Mouse (Mus musculus): ENCODE measurements around the gene Car1.
"Not testable (repeated sequence)": the region's sequence is repeated elsewhere in the genome, so short reads cannot be mapped to it uniquely, and the experiment has no call there.

Car1 gene

DNA sequence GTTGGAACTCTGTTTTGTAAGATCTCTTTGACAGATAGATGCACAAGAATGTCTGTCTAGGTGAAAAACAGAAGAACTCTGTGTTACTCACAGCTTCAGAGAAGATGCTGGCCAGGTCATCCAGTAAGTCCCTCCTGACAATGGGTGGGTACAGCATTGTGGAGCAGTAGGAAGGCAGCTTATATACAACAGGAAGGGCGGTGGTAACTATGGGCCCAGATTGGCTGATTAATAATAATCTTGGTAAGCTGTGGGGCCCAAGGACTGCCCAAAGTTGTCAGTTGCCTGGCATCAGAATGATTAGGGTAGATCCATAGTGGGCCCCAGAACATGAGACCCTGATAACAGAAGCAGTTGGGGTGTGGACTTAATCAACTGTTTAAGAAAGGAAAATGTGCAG lies at the start of gene Car1:
Car1 (minus strand) TSS at position 158 of the 400 bp plus-strand sequence.
- no peak for DNase-seq

DNA sequence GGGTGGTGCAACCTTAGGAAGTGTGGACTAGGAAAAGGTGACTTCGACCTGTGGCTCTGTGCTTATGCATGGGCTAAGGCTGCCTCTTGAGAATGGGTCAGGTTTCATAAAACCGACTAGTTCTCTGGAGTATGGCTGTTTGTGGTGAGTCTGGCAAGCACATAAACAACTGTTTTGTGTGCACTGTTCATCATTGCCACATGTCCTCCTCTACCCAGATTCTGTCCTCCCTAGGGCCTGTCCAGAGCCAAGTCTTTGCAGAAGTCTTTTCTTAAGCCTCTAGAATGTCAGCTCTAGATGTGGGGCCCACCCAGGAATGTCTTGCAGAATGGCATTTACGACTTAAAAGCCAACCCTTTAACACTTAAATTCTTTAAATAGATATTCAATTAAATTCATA lies 49.7 kb upstream of the Car1 start:
- no peak for DNase-seq

DNA sequence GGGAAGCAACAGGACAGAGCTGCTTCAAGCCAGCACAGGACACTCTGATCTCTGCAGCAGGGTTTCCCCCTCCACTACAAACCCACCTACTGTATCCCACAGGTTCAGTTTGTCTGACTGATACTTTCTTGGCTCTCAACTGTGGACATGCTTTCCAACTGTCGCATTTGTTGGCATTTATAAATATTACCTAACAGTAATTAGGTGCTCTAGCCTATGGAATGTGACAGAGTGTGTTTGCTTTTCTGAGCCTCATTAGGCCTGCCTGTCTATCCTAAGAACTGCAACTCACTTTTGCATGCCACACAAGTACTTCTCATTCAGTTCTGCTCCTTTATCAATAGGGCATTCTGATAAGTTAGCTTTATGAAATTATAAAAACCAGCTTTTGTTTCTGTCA lies 46.3 kb upstream of the Car1 start:
- DNase-seq = no peak

DNA sequence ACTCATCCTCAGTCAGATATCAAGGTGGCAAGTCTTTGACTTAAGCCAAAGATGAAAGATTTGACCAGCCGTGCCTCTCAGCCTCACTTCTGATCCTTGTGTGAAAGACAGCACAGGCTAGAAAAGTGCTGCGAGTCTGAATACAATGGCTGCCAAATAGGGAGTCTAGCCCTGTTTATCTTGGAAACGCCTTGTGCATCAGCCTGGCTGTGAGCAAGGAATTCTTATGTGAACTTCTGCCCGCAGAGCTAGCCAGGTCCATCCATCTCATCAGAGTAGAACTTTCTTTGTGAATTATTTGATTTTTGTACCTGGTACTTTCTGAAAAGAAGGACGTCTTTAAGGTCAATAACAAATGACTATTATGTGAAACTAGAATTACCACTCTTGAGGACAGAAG lies 45.8 kb upstream of the Car1 start:
- DNase-seq = no peak

DNA sequence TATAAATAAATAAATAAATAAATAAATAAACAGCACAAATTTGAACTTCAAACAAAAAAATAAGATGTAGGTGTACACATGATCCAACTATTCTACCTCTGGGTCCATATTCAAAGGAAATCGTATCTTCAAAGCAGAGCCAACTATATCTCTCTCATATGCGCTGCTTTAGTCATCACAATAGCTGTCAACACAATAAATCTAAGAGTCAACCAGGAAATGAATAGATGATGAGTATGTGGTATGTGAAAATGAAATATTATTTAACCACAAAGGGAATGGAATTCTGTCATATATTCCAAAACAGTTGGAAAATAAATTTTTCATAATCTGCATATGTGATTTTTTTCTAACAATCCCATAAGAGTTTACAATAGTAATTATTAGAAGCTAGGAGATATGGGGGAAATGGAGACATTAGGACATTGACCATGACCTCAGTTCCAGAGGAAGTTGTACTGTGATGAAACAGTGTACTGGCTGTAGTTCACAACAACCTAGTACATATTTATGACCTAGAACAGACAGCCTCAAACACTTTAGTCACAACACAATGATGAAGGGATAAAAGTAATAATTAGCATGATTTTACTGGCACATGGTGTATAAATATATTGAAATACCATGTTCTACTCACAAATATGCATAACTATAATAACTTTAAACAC lies 40.6 kb upstream of the Car1 start:
- DNase-seq = no peak

DNA sequence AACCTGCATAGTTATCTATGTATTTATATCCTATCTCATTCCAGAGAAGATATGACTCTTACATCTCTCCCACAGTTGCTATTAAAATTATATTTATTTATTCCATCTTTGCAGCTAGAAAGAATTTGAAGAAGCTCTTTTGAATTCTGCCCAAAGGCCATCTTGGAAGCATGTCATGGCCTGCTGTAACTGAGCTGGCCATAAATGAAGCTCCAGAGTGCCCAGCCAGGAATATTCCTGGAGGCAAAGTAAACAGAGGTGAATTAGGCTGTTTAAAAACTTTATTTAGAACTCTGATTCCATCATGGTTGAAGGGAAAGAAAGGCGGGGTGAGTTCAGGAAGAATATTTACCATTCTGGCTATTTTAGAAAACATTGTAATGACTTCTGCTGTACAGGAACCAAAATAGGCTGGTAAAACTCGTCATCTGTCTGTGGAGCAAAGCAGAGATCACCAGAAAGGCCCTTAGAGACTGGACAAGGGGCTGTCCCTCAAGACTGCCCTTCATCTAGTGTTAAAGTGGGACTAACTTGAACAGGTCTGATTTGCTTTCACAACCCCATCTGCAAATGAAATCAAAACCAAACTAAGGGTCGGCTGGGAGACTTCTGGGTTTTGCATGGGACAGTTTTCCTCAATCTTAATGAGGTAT lies 31.4 kb upstream of the Car1 start:
- no peak for DNase-seq

DNA sequence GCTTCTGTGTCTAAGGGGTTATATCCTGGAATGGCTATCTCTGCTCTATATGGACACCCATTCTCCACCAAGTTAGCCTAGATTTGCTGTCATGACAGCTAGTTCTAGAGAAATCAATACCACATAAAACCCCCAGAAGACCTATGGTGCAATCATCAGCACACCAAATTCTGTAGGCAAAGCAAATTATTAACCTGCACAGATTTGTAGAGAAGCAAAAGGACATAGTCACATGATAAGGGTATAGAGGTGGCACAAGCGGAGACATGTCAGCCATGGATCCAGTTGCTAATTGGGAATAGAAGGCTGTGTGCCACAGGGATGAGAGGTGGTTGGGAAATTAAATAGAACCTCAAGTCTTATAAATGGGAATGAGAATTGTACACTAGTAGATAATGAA lies 30.8 kb upstream of the Car1 start:
- DNase-seq = no peak

DNA sequence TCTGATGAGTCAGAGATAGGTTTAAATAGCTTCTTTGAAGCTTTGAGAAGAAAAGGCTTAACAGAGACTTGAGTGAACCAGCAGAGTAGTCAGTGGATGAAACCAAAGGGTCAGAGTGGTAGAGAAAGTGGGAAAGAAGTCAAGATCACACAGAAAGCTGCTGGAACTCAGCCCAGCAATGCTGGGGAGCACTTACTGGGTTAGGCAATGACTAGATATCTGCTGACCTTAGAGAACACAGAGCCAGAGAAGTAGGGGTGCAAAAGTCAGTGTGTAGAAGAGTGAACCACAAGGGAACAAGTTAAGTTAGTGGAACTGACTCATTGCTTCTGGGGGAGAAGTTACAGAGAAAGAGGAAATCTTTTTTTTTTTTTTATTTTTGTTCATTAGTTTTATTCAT lies 24.6 kb upstream of the Car1 start:
- no peak for DNase-seq

DNA sequence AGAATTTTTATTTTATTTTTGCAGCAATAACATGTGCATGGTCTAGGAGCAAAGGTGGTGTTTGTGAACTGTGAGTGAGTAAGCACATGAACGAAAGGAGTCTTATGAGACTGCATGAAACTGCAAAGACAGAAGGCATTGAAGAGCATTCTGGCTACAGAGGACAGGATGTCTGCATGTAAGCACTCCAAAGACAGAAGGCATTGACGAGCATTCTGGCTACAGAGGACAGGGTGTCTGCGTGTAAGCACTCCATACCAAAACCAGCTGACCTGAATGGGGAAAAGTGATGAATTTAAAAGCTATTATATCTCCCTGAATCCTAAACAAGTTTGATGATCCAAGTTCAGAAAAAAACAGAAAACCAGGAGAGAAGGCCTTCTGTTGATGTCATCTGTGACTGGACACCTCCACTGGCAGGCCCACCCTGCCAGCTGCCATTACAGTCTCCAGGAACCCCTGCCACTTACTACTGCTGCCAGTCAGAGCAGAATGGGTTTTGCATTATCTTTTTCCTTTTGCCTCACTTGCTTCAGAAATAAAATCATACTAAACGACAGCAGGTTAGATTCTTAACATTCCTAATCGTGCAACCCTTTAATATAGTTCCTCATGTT lies 23.2 kb upstream of the Car1 start:
- DNase-seq = no peak

DNA sequence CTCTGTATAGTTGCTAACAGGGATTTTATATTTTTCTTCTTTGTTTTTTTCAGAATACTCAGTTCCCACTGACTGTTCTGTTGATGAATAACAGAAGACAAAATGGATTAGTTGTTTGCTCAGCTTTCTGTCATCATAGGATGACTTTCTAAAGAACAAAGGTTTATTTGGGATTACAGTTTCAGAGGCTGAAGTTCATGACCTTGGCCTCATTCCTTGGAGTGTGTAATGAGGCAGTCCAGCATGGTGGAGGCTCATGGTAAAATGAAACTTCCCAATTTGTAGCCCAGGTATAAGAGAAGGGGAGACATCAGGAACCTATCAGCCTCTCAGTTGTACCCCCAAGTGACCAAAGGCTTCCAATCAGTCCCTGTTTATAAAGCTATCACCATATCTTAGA lies 20.7 kb upstream of the Car1 start:
- no peak for DNase-seq

DNA sequence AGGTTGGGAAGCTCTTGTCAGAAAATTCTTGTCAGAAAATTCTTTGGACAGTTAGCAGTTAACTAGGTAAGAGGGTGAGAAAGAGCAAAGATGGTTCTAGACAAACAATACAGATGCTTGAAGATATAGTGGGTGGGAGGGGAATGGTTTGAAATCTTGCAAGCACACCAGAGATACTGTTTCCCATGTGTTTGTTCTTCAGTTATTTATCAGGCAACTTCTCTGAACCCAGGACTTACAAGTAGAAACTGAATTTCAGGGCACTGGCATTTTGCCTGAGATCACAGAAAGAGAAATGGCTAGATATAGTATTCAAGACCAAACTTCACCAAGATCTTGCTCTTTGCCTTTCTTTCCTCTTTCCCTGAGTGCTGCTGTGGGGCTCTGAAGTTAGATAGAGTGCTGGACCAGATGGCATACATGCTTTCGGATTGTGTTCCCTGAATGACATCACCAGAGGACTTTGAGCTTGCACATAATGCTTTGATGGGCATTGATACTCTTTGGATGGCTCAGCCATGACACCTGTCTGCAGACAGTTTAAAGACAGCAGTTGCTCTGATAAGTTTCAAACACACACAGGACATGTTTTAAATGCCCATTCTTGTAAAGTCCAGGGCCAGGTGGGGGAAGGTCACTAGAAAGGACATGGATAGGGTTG lies 11.8 kb upstream of the Car1 start:
- DNase-seq = no peak

DNA sequence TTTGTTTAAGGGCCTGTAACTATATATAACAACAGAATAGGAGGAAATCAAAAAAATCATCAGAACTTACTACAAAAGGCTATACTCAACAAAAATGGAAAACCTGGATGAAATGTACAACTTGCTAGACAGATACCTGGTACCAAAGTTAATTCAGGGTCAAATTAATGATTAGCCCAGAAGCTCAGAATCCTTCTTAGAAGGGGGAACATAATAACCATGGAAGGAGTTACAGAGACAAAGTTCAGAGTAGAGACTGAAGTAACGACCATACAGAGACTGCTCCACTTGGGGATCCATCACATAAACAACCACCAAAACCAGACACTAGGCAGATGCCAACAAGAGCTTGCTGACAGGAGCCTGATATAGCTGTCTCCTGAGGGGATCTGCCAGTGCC lies 7.2 kb upstream of the Car1 start:
- DNase-seq = not testable (repeated sequence)

DNA sequence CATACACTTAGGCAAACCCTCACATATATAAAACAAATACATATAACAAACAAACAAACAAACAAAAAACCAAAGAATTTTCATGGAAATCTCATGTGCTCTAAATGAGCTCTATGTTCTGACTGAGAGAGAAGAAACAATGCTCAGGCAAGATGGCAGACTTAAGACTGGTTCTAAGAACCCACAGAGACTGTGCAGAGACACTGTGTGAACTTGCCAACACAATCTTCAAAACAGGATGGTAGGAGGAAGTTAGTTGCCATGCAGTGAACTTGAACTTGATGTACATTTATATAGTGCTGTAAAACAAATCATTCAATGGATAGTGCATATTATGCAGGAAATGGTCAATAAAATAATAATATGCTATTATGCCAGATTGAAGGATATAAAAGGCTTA lies 1.5 kb downstream of the Car1 start:
- DNase-seq = no peak

DNA sequence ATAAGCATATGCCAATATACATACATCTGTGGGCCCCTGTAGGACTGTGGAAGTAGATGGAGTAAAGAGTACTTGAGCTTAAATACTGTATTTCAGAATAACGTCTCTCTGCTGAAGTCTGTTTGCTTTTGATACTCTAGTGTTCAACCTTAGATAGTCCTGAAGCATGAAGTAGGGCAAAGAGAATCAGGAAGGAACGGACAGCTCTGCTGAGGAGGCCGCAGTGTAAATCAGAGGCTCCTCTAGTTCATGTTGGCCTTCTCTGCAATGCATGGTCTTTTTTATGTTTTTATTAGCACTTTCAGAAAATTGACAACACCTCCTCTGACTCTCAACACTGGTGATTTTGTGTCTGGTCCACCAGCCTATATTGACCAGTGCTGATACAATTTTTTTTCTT lies 2.2 kb downstream of the Car1 start:
- no peak for DNase-seq

DNA sequence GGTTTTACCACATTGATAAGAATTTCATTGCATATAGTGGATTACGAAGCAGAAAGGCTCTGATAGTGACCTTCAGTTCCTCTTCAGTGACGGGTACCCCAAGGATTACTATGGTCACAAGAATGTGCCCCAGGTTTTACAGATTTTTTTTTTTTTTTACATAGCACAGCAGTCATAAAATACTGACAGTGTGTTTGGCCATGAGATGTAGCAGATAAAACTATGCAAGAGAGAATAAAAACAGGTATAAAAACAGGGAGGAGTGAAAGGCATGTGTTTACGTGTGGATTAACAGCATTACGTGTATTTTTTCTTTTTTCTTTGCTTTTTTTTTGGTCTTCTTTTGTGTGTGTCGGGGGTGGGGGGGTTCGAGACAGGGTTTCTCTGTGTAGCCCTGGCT lies 3.3 kb downstream of the Car1 start:
- DNase-seq = no peak

DNA sequence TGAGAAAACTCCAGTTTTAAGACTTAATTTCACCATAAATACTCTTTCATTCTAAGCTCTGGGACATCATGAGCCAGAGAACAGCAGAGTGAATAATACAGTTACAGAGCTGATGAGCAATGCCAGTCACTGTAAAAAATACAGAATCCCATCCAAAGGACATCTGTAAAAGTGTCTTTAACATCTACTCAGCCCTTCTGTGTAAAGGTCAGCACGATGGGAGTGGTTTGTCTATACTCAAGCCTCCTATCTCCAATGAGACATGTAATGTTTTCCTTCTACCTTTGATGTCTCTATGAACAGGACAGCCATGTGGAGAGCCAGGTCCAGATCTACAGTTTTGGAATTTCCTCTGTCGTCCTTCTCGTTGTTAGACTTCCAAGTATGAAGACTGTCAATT lies 11.1 kb downstream of the Car1 start:
- DNase-seq = no peak

DNA sequence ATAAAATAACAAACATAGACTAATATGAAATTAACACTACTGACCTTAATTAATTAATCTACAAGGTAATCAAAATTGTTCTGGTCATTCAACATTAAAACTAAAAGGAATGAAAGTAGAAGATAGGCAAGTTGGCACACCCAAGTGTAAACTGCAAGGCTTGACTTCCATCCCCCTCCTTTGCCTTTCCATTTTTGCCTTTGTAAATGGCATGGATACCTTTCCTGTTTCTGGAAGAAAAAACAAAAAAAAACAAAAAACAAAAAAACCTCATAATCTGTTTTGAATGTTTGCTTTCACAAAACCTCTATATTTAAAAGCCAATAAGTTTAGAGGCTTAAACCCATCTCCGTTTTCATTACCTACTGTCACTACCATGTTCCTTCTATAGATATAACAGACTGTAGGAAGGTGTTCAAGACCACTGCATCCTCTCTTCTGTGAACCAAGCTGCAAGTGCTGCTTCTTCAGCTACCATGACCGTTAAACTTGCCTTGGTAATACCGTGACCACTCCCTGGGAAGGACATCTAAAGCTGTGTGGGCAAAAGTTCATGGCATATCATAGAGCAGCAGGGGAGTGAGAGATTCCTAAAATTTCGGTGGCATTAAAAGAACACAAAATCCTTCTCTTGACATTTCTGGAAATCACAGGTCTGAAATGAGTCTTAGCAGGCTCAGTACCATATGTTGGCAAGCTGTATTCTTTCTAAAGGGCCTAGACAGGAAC lies 12.7 kb downstream of the Car1 start:
- no peak for DNase-seq

DNA sequence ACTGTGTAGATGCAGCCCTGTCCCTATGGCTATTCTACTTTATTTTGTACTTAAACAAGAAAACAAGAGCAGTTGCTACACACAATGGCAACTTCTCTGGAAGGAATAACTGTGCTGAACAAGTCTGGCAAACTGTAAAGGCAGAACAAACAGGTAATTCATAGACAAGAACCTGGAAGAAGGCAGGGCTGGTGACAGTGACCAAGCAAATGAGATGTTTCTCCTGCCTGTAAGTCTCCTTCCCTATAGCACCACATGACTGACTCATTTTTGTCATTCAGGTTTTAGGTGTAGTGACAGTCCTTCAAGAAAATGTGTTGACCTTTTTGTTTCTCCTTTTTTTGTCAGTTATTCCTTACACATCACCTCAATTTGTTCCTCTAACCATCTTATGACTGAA lies 16.1 kb downstream of the Car1 start:
- no peak for DNase-seq

DNA sequence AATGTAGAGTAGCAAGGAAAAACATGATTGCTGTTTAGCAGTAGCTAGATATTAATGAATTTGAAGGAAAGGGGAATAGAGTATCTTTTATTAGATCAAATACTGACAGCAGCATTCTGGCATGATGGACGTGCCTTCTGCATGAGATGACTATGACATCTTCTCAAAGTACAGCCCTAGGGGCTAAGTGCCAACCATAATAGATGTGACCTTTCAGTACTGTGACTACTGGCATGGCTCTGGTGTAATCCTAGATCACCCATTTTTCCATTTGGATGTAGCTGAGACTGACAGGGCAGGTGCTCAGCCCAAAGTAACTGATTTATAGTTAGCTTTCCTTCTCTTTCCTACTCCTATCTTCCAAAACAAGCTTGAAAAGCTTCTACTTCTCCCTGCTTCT lies 20.6 kb downstream of the Car1 start:
- DNase-seq = no peak

DNA sequence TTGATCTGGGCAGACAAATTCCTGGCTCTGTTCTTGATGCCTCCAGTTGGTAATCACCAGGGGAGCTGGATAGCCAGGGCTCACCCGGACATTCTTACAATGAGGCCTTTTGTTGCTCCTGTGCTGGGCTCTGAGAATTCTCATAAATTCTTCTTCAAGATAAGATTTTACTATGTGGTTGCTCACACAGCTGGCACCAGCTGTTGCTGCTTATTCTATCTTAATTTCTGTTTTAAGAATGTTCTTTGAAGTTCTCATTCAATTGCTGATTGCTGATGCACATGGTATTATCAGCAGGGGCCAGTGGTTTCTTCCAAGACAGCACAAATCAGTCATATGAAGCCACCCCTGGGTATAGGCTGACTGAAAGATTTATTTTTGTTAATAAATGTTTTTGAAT lies 21.0 kb downstream of the Car1 start:
- DNase-seq = no peak

DNA sequence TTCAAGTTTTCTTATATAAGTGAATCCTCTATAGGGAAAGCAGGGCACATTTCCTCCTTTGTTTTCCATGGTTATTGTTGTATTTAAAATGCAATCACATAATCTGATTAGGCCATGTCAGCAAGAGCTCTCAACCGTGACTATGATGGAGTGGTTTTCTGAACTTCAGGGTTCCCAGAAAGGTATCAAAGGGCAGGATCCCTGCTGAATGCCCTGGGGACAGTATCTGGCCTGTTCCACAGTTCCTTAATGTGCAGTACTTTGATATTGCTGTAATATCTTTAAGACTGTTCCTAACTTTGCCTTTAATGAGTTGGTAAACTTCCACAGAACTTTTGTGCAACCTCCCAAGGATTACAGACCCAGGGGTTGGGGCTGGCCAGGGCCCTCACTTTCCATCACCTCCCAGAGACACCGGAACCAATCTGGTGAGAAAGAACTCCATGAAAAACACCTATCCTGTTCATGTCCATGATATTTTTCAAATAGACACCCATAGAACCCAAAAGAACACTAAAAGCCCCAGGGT lies 21.6 kb downstream of the Car1 start:
- no peak for DNase-seq

DNA sequence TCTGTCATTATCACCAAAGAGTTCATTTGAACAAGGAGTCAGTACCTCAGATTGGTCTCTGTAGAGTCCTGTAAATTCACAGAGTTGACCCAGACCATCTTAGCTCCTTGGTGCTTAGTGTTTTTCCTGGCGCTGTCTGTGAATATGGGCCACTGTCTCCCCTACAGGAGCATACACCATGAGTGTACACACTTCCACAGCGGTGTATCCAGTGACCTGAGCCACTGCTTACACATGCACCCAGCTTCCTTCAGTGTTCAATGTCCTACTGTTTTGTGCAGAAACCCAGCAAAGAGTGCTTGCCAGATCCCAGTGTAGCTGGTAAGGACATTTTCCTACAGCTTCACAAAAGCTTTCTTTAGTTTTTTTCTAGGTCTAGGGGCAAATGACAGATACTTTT lies 22.8 kb downstream of the Car1 start:
- no peak for DNase-seq

DNA sequence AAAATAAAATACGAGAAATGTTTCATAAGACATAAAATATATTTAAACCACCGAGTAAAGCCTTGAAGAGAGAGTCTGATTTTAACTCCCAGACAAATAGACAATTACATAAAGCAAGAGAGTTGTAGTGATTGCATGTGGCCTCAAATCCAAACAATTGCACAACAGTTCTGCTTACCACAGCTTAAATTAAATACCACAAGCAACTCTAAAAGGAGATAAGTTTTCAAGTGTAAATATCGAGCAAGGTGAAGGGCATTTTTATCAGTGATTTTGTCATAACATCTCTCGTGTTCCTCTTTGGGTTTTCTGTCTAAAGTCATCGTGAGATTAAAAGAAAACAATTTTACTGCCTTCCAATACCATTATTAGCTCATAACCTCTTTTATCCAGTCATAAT lies 25.0 kb downstream of the Car1 start:
- DNase-seq = not testable (repeated sequence)

Measured in spleen, adult 18-20 months (tissue).